7 mouse cellular contexts compared by ENCODE assay signal in genomic region chr10:4266931-4267310, GRCm38 (mm10). TPM values are rescaled to one million over a fixed set of nuclear protein-coding genes. Genes with fewer than 3 reads are reported as not detected.
DNase-seq lines count a peak whose midpoint lies in the region; ATAC-seq lines count a peak whose summit lies in the region.

No protein-coding gene starts in this region.

- peaks cover 4 to 10% of the 10 kb centered on the region in 2 experiments; a peak in 2 of 4 replicates for H3K4me1 ChIP-seq in heart, embryonic 14.5 days (ENCODE audit: control insufficient read depth in 2 of 2, insufficient read depth in 2 of 2, low read length in 2 of 2)
- H3K4me1 ChIP-seq in midbrain, embryonic 14.5 days (ENCODE audit: control insufficient read depth, insufficient read depth, low read length), result peaks cover 16% of the 10 kb centered on the region

- 1% methylated on average over 11 of the region's 11 CpGs for WGBS in heart, embryonic 14.5 days
- WGBS in midbrain, embryonic 14.5 days, result under 1% methylated on average over 11 of the region's 11 CpGs

- ATAC-seq in heart, embryonic 14.5 days (ENCODE audit: insufficient number of reproducible peaks, insufficient read depth, low FRiP score, low read depth), result no peak
- peak; percentile 35; the same call in 1 of the 2 replicates for ATAC-seq in midbrain, embryonic 14.5 days (ENCODE audit: low FRiP score, low TSS enrichment)

- no peaks in the 10 kb centered on the region for H3K9me3 ChIP-seq in heart, embryonic 14.5 days (ENCODE audit: control insufficient read depth, low read length)
- no peaks in the 10 kb centered on the region for H3K9me3 ChIP-seq in midbrain, embryonic 14.5 days (ENCODE audit: control insufficient read depth, low read length)

- H3K36me3 ChIP-seq in heart, embryonic 14.5 days (ENCODE audit: control insufficient read depth, insufficient read depth, low read length), result no peaks in the 10 kb centered on the region
- no peaks in the 10 kb centered on the region for H3K36me3 ChIP-seq in midbrain, embryonic 14.5 days (ENCODE audit: control insufficient read depth, insufficient read depth, low read length)

- peak overlapping the region; percentile 79 for H3K9ac ChIP-seq in heart, embryonic 14.5 days (ENCODE audit: low read length)
- H3K9ac ChIP-seq in midbrain, embryonic 14.5 days (replicated peaks; ENCODE audit: low read length), result peak overlapping the region; percentile 82

- H3K27ac ChIP-seq in heart, embryonic 14.5 days (replicated peaks in 1 of 2; ENCODE audit: control insufficient read depth in 1 of 2, insufficient read depth in 1 of 2, low read depth in 2 of 2, low read length in 2 of 2), result 0 out of 4 replicates have a peak overlapping the region, but pooled peaks of 1 of the 2 experiments have one; percentile 8
- peak overlapping the region; percentile 83 for H3K27ac ChIP-seq in midbrain, embryonic 14.5 days (replicated peaks; ENCODE audit: low read depth, low read length)

- H3K27me3 ChIP-seq in heart, embryonic 14.5 days (ENCODE audit: control insufficient read depth, insufficient read depth, low read length), result no peaks in the 10 kb centered on the region
- no peaks in the 10 kb centered on the region for H3K27me3 ChIP-seq in midbrain, embryonic 14.5 days (ENCODE audit: control insufficient read depth, insufficient read depth, low read length)

- peak; percentile 18 for DNase-seq in urinary bladder, postnatal 14 days (ENCODE audit: low spot score)
- DNase-seq in urinary bladder, postnatal 10 days (ENCODE audit: low spot score), result no peak
- peak; percentile 72 to 78 for DNase-seq in cerebellum, postnatal 14 days
- DNase-seq in layer of hippocampus, postnatal 10 days (ENCODE audit: low spot score in 2 of 2), result peak; percentile 22 to 37
- DNase-seq in midbrain, embryonic 14.5 days, result peak; percentile 71
- peak; percentile 63 for DNase-seq in testis, postnatal 10 days (ENCODE audit: low spot score)

- peak overlapping the region; percentile 99 for H3K4me2 ChIP-seq in heart, embryonic 14.5 days (ENCODE audit: low read length)
- H3K4me2 ChIP-seq in midbrain, embryonic 14.5 days (ENCODE audit: low read length), result peak overlapping the region; percentile 91

- H3K4me3 ChIP-seq in heart, embryonic 14.5 days (ENCODE audit: control insufficient read depth in 1 of 2, insufficient read depth in 1 of 2, low read depth in 1 of 2, low read length in 2 of 2), result peak overlapping the region; percentile 52 to 68
- H3K4me3 ChIP-seq in midbrain, embryonic 14.5 days (replicated peaks; ENCODE audit: low read depth, low read length), result peak overlapping the region; percentile 56

RNA-seq across cellular contexts. Expression of gene Akap12, which starts 0.7 kb away (rescaled TPM):
- polyA plus RNA-seq in heart, embryonic 14.5 days (2014; fragmentation: Nextera tagmentation; extraction: Ambion mirVana), result 28.3 and 34.7 TPM in 2 replicates
- total RNA-seq in layer of hippocampus, postnatal 10 days (2021), result 10 to 100 TPM; 32.3 to 33.1 TPM
- 20.9 and 31.9 TPM in 2 replicates for polyA plus RNA-seq in midbrain, embryonic 14.5 days (2014; fragmentation: Nextera tagmentation; extraction: Ambion mirVana)
